Mouse (Mus musculus): Measurements from ENCODE around the gene Akp3.

The Akp3 gene

GRCm38 (mm10) chr1:87124673-87125072 lies at the start of gene Akp3:
Gene Akp3 (plus strand): TSS chr1:87124973.
- DNase-seq (ENCODE audit: low read depth, low spot score) = no peak

GRCm38 (mm10) chr1:87086196-87086595 lies 38.6 kb upstream of the Akp3 start:
- no peak for DNase-seq (ENCODE audit: low read depth, low spot score)

DNA sequence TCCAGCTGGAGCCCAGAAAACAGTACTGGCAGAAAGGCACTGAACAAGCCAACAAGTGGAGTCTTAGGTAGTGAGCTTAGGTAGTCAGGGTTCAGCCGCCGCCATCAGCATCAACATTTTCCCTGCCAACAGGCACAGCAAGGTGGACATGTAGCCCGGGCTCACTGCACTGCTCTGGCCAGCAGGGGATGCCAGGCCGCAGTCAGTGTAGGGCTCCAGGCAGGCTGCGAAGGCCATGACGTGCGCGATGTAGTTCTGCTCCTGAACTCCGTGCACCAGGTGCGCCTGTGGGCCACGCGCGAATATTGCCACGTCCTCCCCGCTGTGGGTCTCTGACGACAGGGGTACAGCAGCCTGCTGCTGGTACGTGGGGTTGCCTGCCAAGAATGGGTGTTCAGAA lies 37.8 kb upstream of the Akp3 start:
- no peak for DNase-seq (ENCODE audit: low read depth, low spot score)

- DNase-seq (ENCODE audit: low read depth, low spot score) = no peak
Measured at GRCm38 (mm10) chr1:87089251-87089650, 35.5 kb upstream of the Akp3 start.

DNA sequence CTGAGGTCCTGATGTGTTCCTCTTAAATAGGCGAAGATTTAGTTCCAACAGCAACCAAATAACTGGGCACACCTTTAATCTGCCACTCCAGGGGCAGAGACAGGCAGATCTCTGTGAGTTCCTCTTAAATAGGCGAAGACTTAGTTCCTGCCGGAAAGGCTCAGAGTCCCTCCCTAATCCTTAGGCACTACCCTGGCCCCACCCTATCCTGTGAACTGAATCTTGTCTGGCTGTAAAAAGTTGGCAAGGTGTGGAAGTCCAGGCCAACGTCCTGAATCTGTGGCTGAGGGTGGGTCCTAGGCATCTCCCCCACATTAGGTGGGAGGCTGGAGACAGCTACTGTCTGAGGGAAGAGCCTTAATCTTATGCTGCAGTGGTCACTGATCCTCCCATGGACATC lies 34.9 kb upstream of the Akp3 start, which contains the start of gene Alppl2:
Alppl2 (minus strand) TSS at position 101 of the 400 bp plus-strand sequence.
- no peak for DNase-seq (ENCODE audit: low read depth, low spot score)

- DNase-seq (ENCODE audit: low read depth, low spot score) = no peak
Measured at GRCm38 (mm10) chr1:87095642-87096041, 29.1 kb upstream of the Akp3 start.

GRCm38 (mm10) chr1:87098358-87098975 lies 26.3 kb upstream of the Akp3 start:
- DNase-seq (ENCODE audit: low read depth, low spot score) = no peak

DNA sequence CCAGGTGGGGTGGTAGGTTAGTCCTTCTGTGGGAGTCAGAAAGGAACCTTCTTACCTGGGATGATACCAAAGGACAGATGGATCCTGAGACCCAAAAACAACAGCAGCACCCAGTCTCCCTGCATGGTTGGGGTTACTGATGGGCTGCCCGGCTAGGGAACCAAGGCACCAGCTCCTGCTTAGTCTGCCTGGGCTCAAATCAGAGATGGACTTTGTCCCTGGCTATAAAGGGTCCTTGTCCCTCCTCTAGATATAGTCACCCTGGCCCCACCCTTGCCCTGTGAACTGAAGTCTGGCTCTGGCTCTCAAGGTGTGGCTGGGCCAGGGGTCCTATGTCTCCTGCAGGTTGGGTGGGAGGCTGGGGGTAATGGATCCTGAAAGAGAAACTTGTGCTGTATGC lies 23.4 kb upstream of the Akp3 start, which contains the start of gene Alpi:
Alpi (minus strand) TSS at position 196 of the 400 bp plus-strand sequence.
- no peak for DNase-seq (ENCODE audit: low read depth, low spot score)

DNA sequence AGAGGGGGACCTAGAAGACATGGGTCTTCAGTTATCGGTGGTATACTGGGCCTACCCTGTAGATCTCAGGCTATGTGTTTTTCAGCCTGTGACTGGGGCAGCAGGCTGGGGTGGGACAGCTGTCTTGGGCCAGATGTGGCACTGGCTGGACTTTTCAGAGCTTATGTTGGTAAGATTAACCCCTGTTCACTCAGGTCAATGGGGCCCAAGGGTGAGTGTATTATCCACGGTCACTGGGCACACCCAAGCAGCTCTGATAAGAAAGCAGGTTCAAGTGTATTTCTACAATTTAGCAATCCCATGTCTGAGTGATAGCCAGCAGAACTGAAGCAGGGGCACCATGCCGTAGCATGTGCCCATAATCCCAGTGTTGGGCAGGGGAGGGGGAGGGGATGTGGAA lies 22.7 kb upstream of the Akp3 start:
- DNase-seq (ENCODE audit: low read depth, low spot score) = no peak

DNA sequence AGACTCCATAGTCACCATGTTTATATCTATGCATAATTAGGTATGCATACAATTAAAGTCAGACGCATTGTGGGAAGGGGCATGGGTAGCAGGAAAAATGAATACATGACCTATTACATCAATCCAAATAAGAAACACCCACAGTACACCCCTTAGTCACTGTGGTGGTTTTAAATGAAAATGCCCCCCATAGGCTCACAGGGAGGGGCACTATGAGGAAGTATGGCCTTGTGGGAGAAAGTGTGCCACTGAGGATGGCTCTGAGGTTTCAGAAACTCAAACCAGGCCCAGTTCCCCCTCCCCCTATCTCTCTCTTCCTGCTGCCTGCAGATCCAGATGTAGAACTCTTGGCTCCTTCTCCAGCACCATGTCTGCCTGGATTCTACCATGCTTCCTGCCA lies 20.8 kb upstream of the Akp3 start:
- DNase-seq (ENCODE audit: low read depth, low spot score) = no peak

- no peak for DNase-seq (ENCODE audit: low read depth, low spot score)
Measured at GRCm38 (mm10) chr1:87106536-87106935, 18.2 kb upstream of the Akp3 start.

GRCm38 (mm10) chr1:87108564-87108963 lies 16.2 kb upstream of the Akp3 start:
- no peak for DNase-seq (ENCODE audit: low read depth, low spot score)

- no peak for DNase-seq (ENCODE audit: low read depth, low spot score)
Measured at GRCm38 (mm10) chr1:87111719-87112354, 12.9 kb upstream of the Akp3 start.

DNA sequence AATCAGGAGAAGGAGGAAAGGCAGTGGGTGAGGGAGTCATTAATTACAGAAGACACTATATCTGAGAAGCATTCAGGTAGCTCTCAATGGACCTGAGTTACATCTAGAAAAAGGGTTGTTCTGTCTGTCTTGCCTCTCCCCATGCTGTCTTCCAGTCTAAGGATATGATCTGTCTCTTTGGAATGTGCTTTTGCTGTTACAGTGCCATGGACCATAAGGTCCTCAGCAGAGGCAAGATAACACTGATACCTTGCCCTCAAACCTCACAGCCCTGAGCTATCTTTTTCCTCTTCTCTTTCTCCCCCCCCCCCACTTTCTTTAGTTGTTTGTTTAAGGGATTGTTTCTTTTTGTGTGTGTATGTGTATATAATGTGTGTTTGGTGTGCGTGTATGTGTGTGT lies 10.0 kb upstream of the Akp3 start:
- DNase-seq (ENCODE audit: low read depth, low spot score) = no peak

DNA sequence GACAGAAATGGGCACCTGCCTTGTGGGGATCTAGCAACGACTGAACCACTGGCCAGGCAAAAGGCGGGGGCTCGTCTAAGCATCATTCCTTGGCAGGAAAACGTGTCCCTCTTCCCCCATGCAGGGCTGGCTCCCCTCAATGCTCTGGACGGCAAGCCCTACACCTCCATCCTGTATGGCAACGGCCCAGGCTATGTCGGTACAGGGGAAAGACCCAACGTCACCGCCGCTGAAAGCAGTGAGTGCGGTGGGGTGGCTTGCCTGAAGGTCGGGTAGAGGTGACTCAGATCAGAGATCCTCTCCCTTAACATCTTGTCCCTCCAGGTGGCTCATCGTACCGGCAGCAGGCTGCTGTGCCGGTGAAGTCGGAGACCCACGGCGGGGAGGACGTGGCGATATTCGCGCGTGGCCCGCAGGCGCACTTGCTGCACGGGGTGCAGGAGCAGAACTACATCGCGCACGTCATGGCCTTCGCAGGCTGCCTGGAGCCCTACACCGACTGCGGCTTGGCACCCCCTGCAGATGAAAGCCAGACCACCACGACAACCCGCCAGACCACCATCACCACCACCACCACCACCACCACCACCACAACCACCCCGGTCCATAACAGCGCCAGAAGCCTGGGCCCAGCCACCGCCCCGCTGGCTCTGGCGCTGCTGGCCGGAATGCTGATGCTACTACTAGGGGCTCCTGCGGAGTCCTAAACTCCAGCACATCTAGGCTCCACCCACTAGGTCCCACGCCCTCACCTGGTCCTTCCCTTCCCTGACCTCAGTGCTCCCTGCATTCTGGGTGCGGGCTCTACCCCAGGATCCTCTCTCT lies 2.6 kb downstream of the Akp3 start:
- no peak for DNase-seq (ENCODE audit: low read depth, low spot score)

DNA sequence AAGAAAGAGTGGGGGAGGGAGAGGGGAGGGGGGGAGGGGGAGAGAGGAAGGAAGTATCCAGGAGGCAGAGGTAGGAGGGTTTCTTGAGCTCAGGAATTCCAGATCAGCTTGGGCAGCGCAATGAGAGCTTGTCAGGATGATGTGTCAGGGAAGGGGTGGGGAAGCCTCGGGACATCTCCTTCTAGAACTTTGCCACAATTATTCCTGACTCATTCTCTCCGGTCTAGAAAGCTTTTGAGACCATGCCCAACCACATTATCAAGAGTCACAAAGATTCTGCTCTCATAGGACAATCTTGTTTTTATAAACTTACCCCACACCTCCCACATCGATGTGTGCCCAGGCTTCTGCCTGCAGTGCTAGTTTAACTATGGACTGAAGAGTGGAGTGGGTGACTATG lies 7.0 kb downstream of the Akp3 start:
- DNase-seq (ENCODE audit: low read depth, low spot score) = no peak

- DNase-seq (ENCODE audit: low read depth, low spot score) = no peak
Measured at GRCm38 (mm10) chr1:87141550-87141949, 16.8 kb downstream of the Akp3 start.

DNA sequence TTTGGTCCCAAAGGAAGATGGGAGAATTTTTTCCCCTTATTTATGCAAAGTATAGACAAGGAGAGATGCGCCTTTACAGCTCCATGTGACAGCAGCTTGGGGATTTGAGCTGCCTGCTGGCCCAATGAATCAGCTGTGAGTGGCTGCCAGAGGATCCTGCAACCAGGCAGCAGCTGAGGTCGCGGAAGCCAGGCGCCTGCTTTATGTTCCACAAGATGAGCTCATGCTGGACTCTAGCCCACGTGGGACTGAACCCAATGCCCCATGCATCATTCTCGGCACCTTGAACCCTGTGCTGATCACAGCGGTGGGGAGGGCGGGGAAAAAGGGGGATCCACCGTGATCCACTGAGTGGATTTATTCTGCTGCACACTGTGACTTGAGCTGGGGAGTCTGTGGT lies 17.7 kb downstream of the Akp3 start:
- DNase-seq (ENCODE audit: low read depth, low spot score) = no peak

DNA sequence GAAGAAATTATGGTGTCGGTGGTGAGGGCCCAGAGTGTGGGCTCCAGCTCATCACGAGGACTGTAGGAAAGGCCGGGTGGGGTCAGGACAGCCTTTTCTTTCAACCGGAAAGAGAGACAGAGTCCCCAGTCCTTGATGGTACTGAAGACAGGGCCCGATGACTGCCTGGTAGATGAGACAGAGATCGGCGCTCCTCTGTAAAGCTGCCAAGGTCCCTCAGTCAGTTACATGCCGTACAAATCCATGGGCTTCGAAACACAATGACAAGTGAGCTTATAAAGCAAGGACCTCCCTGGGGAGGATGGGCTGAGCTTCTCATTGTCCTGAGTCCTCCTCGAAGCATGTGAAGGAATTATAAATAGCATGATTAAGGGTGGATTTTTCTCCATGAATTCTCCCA lies 18.4 kb downstream of the Akp3 start:
- DNase-seq (ENCODE audit: low read depth, low spot score) = no peak

DNA sequence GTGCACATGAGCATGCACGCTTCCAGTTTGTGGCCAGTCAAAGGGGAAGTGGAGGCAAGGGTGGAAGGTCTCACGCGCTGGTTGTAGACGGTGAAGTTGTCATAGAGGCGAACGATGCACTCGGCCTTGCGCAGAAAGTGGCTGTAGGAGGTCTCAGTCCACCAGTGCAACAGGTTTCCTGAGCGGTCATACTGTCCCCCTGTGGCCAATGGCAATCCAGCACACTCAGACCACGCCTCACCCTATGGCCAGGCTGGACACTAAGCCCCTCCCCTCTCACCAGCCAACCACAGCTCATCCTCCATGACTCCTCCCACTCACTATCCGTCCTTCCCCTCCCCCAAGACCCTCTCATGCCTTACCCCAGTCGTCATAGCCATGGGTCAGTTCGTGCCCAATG lies 24.6 kb downstream of the Akp3 start:
- no peak for DNase-seq (ENCODE audit: low read depth, low spot score)

DNA sequence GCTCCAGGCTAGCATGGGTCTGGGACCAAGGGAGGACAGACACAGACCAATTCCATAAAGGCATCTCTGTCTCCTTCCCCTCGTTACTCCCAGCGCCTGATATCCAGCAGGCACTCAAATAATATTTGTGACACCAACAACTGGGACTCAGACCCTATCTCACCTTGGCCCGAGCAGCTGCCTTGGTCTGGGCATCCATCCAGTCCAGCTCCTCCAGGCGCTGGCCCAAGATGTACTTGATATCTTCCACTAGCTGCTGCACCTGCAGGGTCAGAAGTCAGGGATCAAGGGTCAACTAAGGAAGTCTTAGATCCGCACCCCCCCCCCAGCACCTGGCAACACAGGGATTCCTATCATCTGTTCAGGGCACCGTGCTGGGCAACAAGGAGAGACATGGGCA lies 26.5 kb downstream of the Akp3 start:
- no peak for DNase-seq (ENCODE audit: low read depth, low spot score)

- DNase-seq (ENCODE audit: low read depth, low spot score) = no peak
Measured at GRCm38 (mm10) chr1:87153776-87154500, 29.2 kb downstream of the Akp3 start.
